Mouse (Mus musculus): ENCODE data around the gene Mpv17l2. TPM values are rescaled to one million over a fixed set of nuclear protein-coding genes. Genes with fewer than 3 reads are reported as not detected.

The Mpv17l2 gene
- polyA plus RNA-seq, 1 experiment from 2014 or later: 44.0 TPM

DNA sequence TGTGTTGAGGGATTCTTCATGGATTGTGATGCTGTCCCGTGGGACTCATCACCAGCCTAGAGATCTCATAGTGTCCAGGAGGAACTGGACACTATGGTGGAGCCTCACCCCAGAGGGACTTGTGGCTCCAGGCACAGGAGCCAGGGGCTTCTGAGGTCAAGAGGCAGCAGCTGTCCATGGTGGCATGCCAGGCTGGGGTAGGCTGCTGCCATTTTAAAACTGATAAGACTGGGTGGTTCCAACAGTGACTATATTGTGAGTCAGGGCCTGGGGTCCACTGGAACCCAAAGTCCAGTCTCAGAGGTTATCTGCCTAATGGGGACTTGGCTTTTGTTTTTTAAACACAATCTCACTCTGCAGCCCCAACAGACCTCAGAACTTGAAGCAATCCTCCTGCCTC lies 41.1 kb upstream of the Mpv17l2 start:
- Histone ChIP-seq H3K27ac (ENCODE audit: low read length) (no peak overlapping the region), H3K27me3 (ENCODE audit: control insufficient read depth, insufficient read depth, low read length) (peaks cover 38% of the 10 kb centered on the region), H3K4me2 (ENCODE audit: low read depth, low read length) (no peak overlapping the region), H3K36me3 (ENCODE audit: control insufficient read depth, insufficient read depth) (no peaks in the 10 kb centered on the region), H3K9me3 (replicated peaks; ENCODE audit: control insufficient read depth, low read length) (no peaks in the 10 kb centered on the region), H3K4me1 (ENCODE audit: control insufficient read depth, insufficient read depth, low read length) (peaks cover 18% of the 10 kb centered on the region), H3K9ac (ENCODE audit: low read length) (no peak overlapping the region), H3K4me3 (ENCODE audit: low read length) (no peak overlapping the region)
- 82% methylated on average over 1 of the region's 1 CpGs for WGBS
- ATAC-seq (replicated peaks; ENCODE audit: extremely low read depth, insufficient read depth, low FRiP score): no peak

DNA sequence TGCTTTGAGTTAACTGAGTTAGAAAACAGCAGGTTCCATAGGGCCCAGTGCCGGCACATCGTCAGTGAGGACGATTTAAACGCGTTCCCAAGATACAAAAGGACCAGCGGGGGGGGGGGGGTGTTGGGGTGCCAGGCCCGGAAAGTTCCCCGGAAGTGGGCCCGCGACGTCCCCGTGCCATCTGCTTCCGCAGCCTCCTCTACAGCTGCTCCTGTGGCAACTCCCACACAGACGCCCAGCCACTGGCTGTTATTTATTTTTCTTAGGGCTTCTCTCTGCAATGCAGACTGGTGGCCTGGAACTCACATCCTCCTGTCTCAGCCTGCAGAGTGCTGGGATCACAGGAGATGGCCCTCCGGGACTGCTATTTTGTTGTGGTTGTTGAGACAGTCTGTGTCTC lies 40.4 kb upstream of the Mpv17l2 start:
- Histone ChIP-seq H3K9me3 (replicated peaks; ENCODE audit: control insufficient read depth, low read length) (no peaks in the 10 kb centered on the region), H3K27ac (ENCODE audit: low read length) (no peak overlapping the region), H3K4me2 (ENCODE audit: low read depth, low read length) (no peak overlapping the region), H3K4me3 (ENCODE audit: low read length) (no peak overlapping the region), H3K36me3 (ENCODE audit: control insufficient read depth, insufficient read depth) (no peaks in the 10 kb centered on the region), H3K9ac (ENCODE audit: low read length) (no peak overlapping the region), H3K27me3 (ENCODE audit: control insufficient read depth, insufficient read depth, low read length) (peaks cover 38% of the 10 kb centered on the region), H3K4me1 (ENCODE audit: control insufficient read depth, insufficient read depth, low read length) (peaks cover 22% of the 10 kb centered on the region)
- 17% methylated on average over 15 of the region's 15 CpGs for WGBS
- no peak for ATAC-seq (replicated peaks; ENCODE audit: extremely low read depth, insufficient read depth, low FRiP score)

- Histone ChIP-seq H3K27me3 (ENCODE audit: control insufficient read depth, insufficient read depth, low read length) (peaks cover 36% of the 10 kb centered on the region), H3K9ac (ENCODE audit: low read length) (no peak overlapping the region), H3K27ac (ENCODE audit: low read length) (no peak overlapping the region), H3K4me2 (ENCODE audit: low read depth, low read length) (no peak overlapping the region), H3K9me3 (replicated peaks; ENCODE audit: control insufficient read depth, low read length) (no peaks in the 10 kb centered on the region), H3K36me3 (ENCODE audit: control insufficient read depth, insufficient read depth) (no peaks in the 10 kb centered on the region), H3K4me3 (ENCODE audit: low read length) (no peak overlapping the region), H3K4me1 (ENCODE audit: control insufficient read depth, insufficient read depth, low read length) (peaks cover 22% of the 10 kb centered on the region)
- 55% methylated on average over 10 of the region's 10 CpGs for WGBS
- no peak for ATAC-seq (replicated peaks; ENCODE audit: extremely low read depth, insufficient read depth, low FRiP score)
Measured at GRCm38 (mm10) chr8:70800648-70801047, 39.9 kb upstream of the Mpv17l2 start.

GRCm38 (mm10) chr8:70798281-70798680 lies 37.5 kb upstream of the Mpv17l2 start:
- WGBS: 15% methylated on average over 15 of the region's 15 CpGs
- Histone ChIP-seq H3K27ac (ENCODE audit: low read length) (no peak overlapping the region), H3K9ac (ENCODE audit: low read length) (peak overlapping the region; percentile 67; the same call in 1 of the 2 replicates)

GRCm38 (mm10) chr8:70797081-70798070 lies 36.6 kb upstream of the Mpv17l2 start:
- WGBS: under 1% methylated on average over 57 of the region's 57 CpGs
- Histone ChIP-seq H3K4me3 (ENCODE audit: low read length) (peak overlapping the region; percentile 63), H3K4me1 (ENCODE audit: control insufficient read depth, insufficient read depth, low read length) (peaks cover 16% of the 10 kb centered on the region), H3K27me3 (ENCODE audit: control insufficient read depth, insufficient read depth, low read length) (peaks cover 29% of the 10 kb centered on the region), H3K9me3 (replicated peaks; ENCODE audit: control insufficient read depth, low read length) (no peaks in the 10 kb centered on the region), H3K4me2 (ENCODE audit: low read depth, low read length) (peak overlapping the region; percentile 82), H3K36me3 (ENCODE audit: control insufficient read depth, insufficient read depth) (no peaks in the 10 kb centered on the region), H3K27ac (ENCODE audit: low read length) (0 out of 2 replicates have a peak overlapping the region, but pooled peaks have one; percentile 35), H3K9ac (ENCODE audit: low read length) (peak overlapping the region; percentile 67)
- peak; percentile 77 for ATAC-seq (replicated peaks; ENCODE audit: extremely low read depth, insufficient read depth, low FRiP score)

More at GRCm38 (mm10) chr8:70798281-70798680, 37.5 kb upstream of the Mpv17l2 start:
- ATAC-seq (replicated peaks; ENCODE audit: extremely low read depth, insufficient read depth, low FRiP score): no peak
- H3K4me1 ChIP-seq (ENCODE audit: control insufficient read depth, insufficient read depth, low read length): peaks cover 11% of the 10 kb centered on the region
- H3K36me3 ChIP-seq (ENCODE audit: control insufficient read depth, insufficient read depth): no peaks in the 10 kb centered on the region
- peak overlapping the region; percentile 63; the same call in 1 of the 2 replicates for H3K4me3 ChIP-seq (ENCODE audit: low read length)
- peaks cover 30% of the 10 kb centered on the region for H3K27me3 ChIP-seq (ENCODE audit: control insufficient read depth, insufficient read depth, low read length)
- no peaks in the 10 kb centered on the region for H3K9me3 ChIP-seq (replicated peaks; ENCODE audit: control insufficient read depth, low read length)
- peak overlapping the region; percentile 82 for H3K4me2 ChIP-seq (ENCODE audit: low read depth, low read length)

DNA sequence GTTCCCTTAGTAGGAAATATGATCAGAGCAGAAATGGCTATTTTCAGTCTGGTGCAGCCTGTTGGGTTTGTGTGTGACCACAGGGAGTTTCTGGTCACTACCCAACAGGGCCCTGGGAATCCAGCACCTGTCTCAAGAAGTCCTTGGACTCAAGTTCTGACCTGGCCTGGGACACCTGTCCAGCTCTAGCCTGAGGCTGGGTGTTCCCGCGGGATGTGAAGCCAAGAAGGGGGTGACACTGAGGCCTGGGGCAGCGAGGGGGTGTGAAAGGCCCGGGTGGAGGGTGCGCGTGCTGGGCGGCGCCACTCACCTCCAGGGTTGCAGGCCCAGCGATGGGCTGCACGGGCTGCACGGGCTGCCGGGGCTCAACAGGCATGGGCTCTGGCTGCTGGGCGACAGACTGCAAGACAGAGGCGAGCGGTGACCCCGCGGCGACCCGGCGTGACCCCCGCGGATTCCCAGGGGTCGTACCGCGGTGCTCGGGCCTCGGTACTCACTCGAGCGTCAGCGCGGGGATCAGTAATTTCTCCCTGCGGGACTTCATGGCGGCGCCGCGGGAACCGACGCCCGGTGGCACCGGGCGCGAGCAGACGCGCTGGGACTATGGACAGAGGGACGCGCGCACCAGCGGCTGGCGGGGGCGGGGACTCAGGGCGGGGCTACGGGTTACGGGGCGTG lies 35.8 kb upstream of the Mpv17l2 start:
- Histone ChIP-seq H3K9me3 (replicated peaks; ENCODE audit: control insufficient read depth, low read length) (no peaks in the 10 kb centered on the region), H3K9ac (ENCODE audit: low read length) (peak overlapping the region; percentile 69), H3K4me1 (ENCODE audit: control insufficient read depth, insufficient read depth, low read length) (peaks cover 20% of the 10 kb centered on the region), H3K27me3 (ENCODE audit: control insufficient read depth, insufficient read depth, low read length) (peaks cover 28% of the 10 kb centered on the region), H3K4me3 (ENCODE audit: low read length) (peak overlapping the region; percentile 63), H3K36me3 (ENCODE audit: control insufficient read depth, insufficient read depth) (no peaks in the 10 kb centered on the region), H3K4me2 (ENCODE audit: low read depth, low read length) (peak overlapping the region; percentile 82), H3K27ac (ENCODE audit: low read length) (no peak overlapping the region)
- no peak for ATAC-seq (replicated peaks; ENCODE audit: extremely low read depth, insufficient read depth, low FRiP score)
- WGBS: 3% methylated on average over 54 of the region's 54 CpGs

GRCm38 (mm10) chr8:70795370-70795769 lies 34.6 kb upstream of the Mpv17l2 start:
- no peak overlapping the region for H3K4me3 ChIP-seq (ENCODE audit: low read length)
- no peak for ATAC-seq (replicated peaks; ENCODE audit: extremely low read depth, insufficient read depth, low FRiP score)
- peaks cover 24% of the 10 kb centered on the region for H3K27me3 ChIP-seq (ENCODE audit: control insufficient read depth, insufficient read depth, low read length)
- H3K4me1 ChIP-seq (ENCODE audit: control insufficient read depth, insufficient read depth, low read length): peaks cover 29% of the 10 kb centered on the region
- H3K36me3 ChIP-seq (ENCODE audit: control insufficient read depth, insufficient read depth): no peaks in the 10 kb centered on the region
- no peak overlapping the region for H3K4me2 ChIP-seq (ENCODE audit: low read depth, low read length)
- H3K9me3 ChIP-seq (replicated peaks; ENCODE audit: control insufficient read depth, low read length): no peaks in the 10 kb centered on the region
- WGBS: 84% methylated on average over 2 of the region's 2 CpGs
- H3K27ac ChIP-seq (ENCODE audit: low read length): no peak overlapping the region
- H3K9ac ChIP-seq (ENCODE audit: low read length): no peak overlapping the region

DNA sequence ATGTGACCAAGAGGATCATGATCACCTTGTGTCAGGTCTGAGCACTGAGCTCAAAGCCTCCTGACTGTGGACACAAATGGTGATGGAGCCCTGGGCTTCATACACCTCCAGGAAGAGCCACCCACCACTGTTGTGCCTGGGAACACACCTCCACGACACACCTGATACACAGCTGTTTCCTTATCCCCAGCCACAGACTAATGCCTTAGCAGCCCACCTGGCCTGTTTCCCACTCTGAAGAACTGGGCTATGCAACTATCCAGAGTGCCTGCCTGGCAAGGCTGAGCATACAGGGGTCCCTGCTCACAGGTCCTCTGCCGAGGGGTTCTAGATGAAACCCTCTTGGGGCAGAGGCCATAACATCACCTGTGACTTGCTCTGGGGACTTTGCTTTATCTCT lies 33.5 kb upstream of the Mpv17l2 start:
- H3K36me3 ChIP-seq (ENCODE audit: control insufficient read depth, insufficient read depth): no peaks in the 10 kb centered on the region
- H3K9ac ChIP-seq (ENCODE audit: low read length): no peak overlapping the region
- H3K4me1 ChIP-seq (ENCODE audit: control insufficient read depth, insufficient read depth, low read length): peaks cover 29% of the 10 kb centered on the region
- WGBS: 80% methylated on average over 2 of the region's 2 CpGs
- no peak overlapping the region for H3K27ac ChIP-seq (ENCODE audit: low read length)
- no peak overlapping the region for H3K4me3 ChIP-seq (ENCODE audit: low read length)
- H3K4me2 ChIP-seq (ENCODE audit: low read depth, low read length): no peak overlapping the region
- no peak for ATAC-seq (replicated peaks; ENCODE audit: extremely low read depth, insufficient read depth, low FRiP score)
- H3K9me3 ChIP-seq (replicated peaks; ENCODE audit: control insufficient read depth, low read length): no peaks in the 10 kb centered on the region
- H3K27me3 ChIP-seq (ENCODE audit: control insufficient read depth, insufficient read depth, low read length): peaks cover 13% of the 10 kb centered on the region

All from heart, embryonic 16.5 days (tissue).